Mouse (Mus musculus): ENCODE data around the gene Alkbh5.
"Not testable (repeated sequence)": the region's sequence is repeated elsewhere in the genome, so short reads cannot be mapped to it uniquely, and the experiment has no call there.

Gene Alkbh5

GRCm38 (mm10) chr11:60536180-60536858 lies at the start of gene Alkbh5:
Gene Alkbh5 (plus strand): TSS chr11:60536381.
- peak; percentile 34 for DNase-seq

DNA sequence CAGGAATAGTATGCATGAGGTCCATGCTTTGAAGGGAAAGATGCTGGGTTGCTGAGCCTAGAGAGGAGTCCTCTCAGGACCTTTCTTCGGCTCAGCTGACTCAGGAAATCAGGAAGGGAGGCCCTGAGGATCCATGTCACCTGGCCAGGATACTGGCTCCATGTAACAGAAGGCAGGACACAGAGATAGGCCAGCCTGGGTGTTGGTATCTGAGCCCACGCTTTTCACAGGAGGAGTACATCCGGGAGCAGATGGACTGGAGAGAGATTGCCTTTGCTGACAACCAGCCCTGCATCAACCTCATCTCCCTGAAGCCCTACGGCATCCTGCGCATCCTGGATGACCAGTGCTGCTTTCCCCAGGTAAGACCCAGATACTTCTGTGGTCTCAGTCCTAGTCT lies 43.5 kb upstream of the Alkbh5 start:
- DNase-seq = no peak

DNA sequence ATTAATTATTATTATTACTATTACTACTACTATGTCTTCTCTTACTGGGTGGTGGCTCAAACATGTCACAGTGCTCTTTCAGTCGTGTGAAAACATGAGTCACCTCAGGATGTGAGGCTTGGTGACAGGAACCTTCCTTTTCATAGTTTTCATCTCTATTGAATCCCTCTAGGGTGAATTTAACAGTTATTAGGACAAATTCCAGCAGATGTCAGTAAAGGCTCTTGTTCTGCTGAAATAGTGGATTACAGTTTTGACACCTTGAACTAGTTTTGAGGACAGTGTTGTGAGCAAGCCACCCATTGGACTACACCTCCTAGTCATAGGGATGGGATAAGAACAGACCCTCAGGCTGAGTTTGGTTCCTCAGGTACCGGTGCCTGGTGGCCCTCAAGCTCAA lies 40.5 kb upstream of the Alkbh5 start:
- no peak for DNase-seq

DNA sequence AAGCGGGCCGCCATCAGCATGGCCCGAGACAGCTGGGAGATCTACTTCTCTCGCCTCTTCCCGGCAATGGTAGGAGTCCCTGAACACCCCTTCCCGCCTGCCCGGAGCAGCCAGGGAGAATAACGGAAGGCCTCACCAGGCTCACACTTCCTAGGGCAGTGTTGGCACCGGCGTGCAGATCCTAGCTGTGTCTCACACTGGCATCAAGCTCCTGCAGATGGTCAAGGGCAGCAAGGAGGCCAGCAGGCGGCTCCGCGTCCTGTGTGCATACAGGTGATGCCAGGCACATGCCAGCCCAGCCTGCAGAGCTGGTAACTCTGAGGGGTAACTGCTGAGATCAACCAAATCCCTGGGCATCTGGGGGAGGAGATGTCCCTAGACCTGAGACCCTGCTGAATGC lies 28.9 kb upstream of the Alkbh5 start:
- DNase-seq = no peak

- peak; percentile 19 for DNase-seq
Measured at GRCm38 (mm10) chr11:60508950-60509349, 27.2 kb upstream of the Alkbh5 start.

GRCm38 (mm10) chr11:60509500-60509899 lies 26.7 kb upstream of the Alkbh5 start:
- peak; percentile 30 for DNase-seq

GRCm38 (mm10) chr11:60511893-60512292 lies 24.3 kb upstream of the Alkbh5 start:
- DNase-seq = no peak

DNA sequence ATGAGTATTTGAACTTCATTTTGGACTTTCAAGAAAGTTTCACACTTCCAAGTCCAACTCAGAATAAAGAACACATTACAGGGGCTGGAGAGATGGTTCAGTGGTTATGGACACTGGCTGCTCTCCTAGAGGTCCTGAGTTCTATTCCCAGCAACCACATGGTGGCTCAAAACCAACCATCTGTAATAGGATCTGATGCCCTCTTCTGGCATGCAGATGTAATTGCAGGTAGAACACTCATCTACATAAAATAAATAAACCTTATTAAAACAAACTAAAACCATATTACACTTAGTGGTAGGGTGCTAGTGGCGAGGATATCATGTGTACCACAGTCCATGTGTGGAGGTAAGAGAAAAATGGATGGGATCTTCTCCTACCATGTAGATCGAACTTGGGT lies 23.7 kb upstream of the Alkbh5 start:
- DNase-seq = no peak

- no peak for DNase-seq
Measured at GRCm38 (mm10) chr11:60514941-60515340, 21.2 kb upstream of the Alkbh5 start.

GRCm38 (mm10) chr11:60518305-60518704 lies 17.9 kb upstream of the Alkbh5 start:
- DNase-seq = no peak

- DNase-seq = no peak
Measured at GRCm38 (mm10) chr11:60522027-60522426, 14.2 kb upstream of the Alkbh5 start.

- no peak for DNase-seq
Measured at GRCm38 (mm10) chr11:60522661-60523365, 13.4 kb upstream of the Alkbh5 start.

DNA sequence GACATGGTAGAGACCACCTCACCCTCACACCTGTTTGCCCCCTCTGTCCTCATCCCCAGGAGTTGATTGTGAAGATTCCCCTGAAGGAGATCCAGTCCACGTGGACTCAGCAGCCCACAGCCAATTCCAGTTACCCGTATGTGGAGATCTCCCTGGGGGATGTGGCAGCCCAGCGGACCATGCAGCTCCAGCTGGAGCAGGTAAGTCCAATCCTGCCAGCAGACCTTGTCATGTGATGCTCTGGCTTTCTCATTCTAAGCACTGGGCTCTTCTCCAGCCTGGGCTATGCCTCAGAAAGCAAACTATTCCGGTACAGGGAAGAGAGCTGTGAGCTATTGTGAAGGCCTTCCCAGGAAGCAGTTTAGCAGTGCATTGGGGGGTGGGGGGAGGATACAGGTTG lies 9.7 kb upstream of the Alkbh5 start:
- DNase-seq = peak; percentile 54

DNA sequence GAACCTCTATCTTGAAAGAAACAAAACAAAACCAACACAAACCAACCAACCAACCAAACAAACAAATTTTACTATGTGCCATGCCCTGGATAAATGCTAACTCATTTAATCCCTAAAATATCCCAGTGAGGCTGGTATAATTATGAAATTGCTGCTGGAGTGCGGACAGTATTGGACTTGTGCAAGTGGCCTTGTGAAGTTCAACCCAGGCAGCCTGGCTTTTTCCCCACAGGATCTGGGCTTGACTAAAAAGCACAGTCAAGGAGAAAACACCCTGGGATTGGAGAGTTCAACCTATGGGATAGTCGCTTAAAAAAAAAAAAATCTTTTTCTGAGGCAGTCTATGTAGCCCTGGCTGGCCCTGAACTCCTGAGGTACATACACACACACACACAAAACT lies 505 bp upstream of the Alkbh5 start:
- DNase-seq = no peak

GRCm38 (mm10) chr11:60536859-60537467 lies 782 bp downstream of the Alkbh5 start:
- DNase-seq = peak; percentile 96

DNA sequence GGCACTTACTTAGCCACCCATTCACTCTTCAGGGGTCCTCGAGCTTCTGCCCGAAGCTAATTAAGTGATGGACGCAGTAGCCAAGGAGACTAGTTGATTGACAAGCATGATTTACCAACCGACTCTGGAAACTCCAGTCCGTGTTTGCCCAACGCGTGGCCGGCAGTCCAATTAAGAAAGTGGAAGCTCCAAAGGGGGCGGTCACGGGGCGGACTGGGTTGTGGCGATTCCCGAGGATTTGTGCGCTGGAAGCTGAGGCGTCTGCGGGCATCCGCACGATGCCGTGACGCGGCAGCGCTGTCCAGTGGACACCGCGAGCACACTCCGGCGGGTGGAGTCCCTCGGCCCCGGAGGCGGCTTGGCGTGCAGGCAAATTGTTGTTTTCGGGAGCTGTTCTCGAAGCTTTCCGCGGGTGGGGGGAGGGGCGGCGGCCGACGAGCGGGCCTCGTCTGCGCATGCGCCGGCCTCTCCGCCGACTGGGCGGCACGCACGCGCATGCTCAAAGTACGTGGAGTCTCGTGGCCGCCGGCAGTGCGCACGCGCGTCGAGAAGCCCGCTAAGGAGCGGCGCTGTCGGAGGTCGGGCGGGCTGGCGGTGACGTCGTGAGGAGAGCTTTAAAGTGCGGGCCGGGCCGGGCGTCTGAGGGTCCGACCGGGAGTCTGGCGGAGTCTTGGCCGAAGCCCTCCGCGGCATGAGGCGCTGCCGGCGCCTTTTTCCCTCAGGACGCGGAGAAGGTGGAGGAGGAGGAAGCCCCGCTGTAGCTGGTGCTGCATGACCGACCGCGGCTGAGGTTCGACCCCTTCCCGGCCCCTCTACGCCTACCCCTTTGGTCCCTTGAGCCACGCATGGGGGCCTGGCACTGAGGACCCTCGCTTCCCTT lies 1.5 kb downstream of the Alkbh5 start:
- DNase-seq = peak; percentile 98

- DNase-seq = peak; percentile 61
Measured at GRCm38 (mm10) chr11:60538371-60539281, 2.4 kb downstream of the Alkbh5 start.

- DNase-seq = no peak
Measured at GRCm38 (mm10) chr11:60539540-60539939, 3.4 kb downstream of the Alkbh5 start.

DNA sequence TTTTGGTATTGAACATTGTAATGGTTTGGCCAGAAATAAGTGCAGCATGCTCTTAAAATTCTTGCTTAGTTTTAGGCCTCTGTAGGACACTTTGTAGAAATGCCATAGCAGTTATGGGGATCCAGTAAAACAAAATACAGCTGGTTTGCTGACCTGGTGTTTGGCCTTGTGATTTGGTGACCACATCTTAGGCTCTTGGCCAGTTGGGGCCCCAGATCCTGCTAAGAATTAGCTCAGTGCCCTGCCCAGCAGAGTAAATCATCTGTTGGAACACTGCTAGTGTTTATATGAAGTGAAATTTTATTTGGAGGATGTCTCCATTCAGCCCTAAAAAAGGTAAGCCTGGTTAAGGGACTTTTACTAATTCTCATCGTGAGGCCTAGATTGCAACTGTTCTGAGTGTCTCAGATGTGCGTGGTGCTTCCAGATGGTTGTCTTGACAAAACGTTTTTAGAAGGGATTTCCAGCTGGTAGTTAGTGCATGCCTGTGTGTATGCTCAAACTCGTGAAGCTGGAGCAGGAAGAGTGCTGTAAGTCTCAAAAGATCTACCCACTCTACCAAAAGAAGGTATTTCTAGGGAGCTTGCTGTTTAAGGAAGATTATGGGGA lies 3.9 kb downstream of the Alkbh5 start:
- peak; percentile 57 for DNase-seq

- DNase-seq = no peak
Measured at GRCm38 (mm10) chr11:60540761-60541160, 4.6 kb downstream of the Alkbh5 start.

GRCm38 (mm10) chr11:60541831-60542230 lies 5.7 kb downstream of the Alkbh5 start:
- no peak for DNase-seq

DNA sequence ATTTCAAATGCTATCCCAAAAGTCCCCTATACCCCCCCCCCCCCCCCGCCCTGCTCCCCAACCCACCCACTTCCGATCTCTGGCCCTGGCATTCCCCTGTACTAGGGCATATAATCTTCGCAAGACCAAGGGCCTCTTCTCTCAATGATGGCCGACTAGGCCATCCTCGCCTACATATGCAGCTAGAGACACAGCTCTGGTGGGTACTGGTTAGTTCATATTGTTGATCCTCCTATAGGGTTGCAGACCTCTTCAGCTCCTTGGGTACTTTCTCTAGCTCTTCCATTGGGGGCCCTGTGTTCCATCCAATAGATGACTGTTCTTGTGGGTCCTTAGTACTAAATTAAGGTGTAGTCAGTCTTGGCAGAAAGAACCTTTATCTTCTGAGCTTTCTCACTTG lies 7.0 kb downstream of the Alkbh5 start:
- not testable (repeated sequence) for DNase-seq

Measured in kidney, postnatal 10 days (tissue).